Comparison of ENCODE assay signal across 10 mouse cellular contexts in the genomic region with DNA sequence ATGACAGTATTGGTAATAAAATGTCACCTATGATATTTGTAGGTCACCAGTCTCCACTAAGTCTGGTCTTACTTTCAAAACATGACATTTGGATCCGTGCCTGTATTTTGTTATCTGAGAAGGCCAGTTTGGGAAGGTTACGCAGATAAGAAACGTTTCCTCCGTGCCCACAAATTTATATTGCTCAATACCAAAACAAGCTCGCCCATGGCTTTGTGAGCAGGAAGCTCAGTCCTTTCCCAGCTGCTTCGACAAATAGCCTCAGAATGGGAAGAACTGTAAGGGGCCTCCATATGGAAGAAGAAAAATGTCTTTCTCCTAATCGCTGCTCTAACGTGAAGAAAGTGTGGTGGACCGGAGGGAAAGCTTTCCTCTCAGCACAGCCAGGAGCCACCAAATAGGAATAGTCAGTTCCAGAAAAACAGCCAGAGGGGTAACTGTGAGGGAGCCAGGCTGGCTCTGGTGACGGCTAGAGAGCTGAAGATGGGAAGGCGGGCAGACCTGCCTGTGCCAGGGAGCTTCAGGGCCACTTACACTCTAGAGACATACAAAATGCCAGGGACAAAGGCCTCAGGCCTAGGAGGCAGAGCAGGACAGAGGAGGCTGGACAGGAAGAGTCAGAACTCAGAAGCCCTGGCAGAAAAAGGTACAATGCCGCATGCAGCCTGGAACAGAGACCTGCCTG. TPM values are rescaled to one million over a fixed set of nuclear protein-coding genes. Genes with fewer than 3 reads are reported as not detected.
DNase-seq lines count a peak whose midpoint lies in the region; ATAC-seq and TF ChIP-seq lines count a peak whose summit lies in the region.
"Had no signal": no experiment of that assay in that cellular context is flagged by ENCODE, and none has a peak within 500 bp of the region (broad histone marks: within the 10 kb centered on the region; RNA-seq: fewer than 3 reads in every experiment).

No protein-coding gene starts in this region.

- TF ChIP-seq CTCF in gastrocnemius, adult 2 months (IDR thresholded peaks at IDR 0.05), result no peak

- ATAC-seq in midbrain, embryonic 13.5 days, result no peak
- ATAC-seq in midbrain, embryonic 16.5 days, result no peak
- ATAC-seq in hematopoietic stem cell, adult 5-6 weeks (replicated peaks in 1 of 2; ENCODE audit: insufficient read depth in 1 of 2, low FRiP score in 2 of 2, low TSS enrichment in 1 of 2, low read depth in 1 of 2, poor library complexity in 2 of 2, severe bottlenecking in 2 of 2), result peak; percentile 40 to 70; a peak in 3 of 4 replicates

- peak overlapping the region; percentile 40; the same call in 1 of the 2 replicates for H3K27ac ChIP-seq in gastrocnemius, adult 2 months
- 0 out of 2 replicates have a peak overlapping the region, but pooled peaks have one; percentile 44 for H3K27ac ChIP-seq in midbrain, embryonic 13.5 days
- no peak overlapping the region for H3K27ac ChIP-seq in midbrain, embryonic 16.5 days (ENCODE audit: low read length)
- H3K27ac ChIP-seq: hindbrain, embryonic 13.5 days; stomach, embryonic 15.5 days had no signal

- H3K27me3 ChIP-seq in midbrain, embryonic 13.5 days, result 0 out of 2 replicates have a peak, but pooled peaks cover 4% of the 10 kb centered on the region
- H3K27me3 ChIP-seq in midbrain, embryonic 16.5 days (ENCODE audit: control insufficient read depth, insufficient read depth, low read depth, low read length), result no peaks in the 10 kb centered on the region
- H3K27me3 ChIP-seq: stomach, embryonic 15.5 days had no signal

- H3K4me2 ChIP-seq in midbrain, embryonic 13.5 days (replicated peaks), result no peak overlapping the region
- H3K4me2 ChIP-seq in midbrain, embryonic 16.5 days (ENCODE audit: low read length), result no peak overlapping the region
- H3K4me2 ChIP-seq: hindbrain, embryonic 13.5 days; stomach, embryonic 15.5 days had no signal

- no peak overlapping the region for H3K9ac ChIP-seq in midbrain, embryonic 13.5 days (replicated peaks)
- H3K9ac ChIP-seq in midbrain, embryonic 16.5 days (ENCODE audit: low read depth, low read length), result no peak overlapping the region
- H3K9ac ChIP-seq: hindbrain, embryonic 13.5 days; stomach, embryonic 15.5 days had no signal

- no peaks in the 10 kb centered on the region for H3K36me3 ChIP-seq in midbrain, embryonic 13.5 days
- H3K36me3 ChIP-seq in midbrain, embryonic 16.5 days (ENCODE audit: control insufficient read depth, insufficient read depth, low read length), result no peaks in the 10 kb centered on the region
- H3K36me3 ChIP-seq: stomach, embryonic 15.5 days had no signal

- H3K9me3 ChIP-seq in midbrain, embryonic 13.5 days, result no peaks in the 10 kb centered on the region
- H3K9me3 ChIP-seq in midbrain, embryonic 16.5 days (replicated peaks; ENCODE audit: control insufficient read depth, low read length, poor library complexity, severe bottlenecking), result no peaks in the 10 kb centered on the region
- H3K9me3 ChIP-seq: hindbrain, embryonic 13.5 days; stomach, embryonic 15.5 days had no signal

- no peak overlapping the region for H3K4me3 ChIP-seq in gastrocnemius, adult 2 months
- no peak overlapping the region for H3K4me3 ChIP-seq in midbrain, embryonic 13.5 days (replicated peaks)
- no peak overlapping the region for H3K4me3 ChIP-seq in midbrain, embryonic 16.5 days (ENCODE audit: low read depth, low read length)
- H3K4me3 ChIP-seq: hindbrain, embryonic 13.5 days; stomach, embryonic 15.5 days had no signal

- WGBS in midbrain, embryonic 13.5 days, result 85% methylated on average over 12 of the region's 12 CpGs
- 79% methylated on average over 12 of the region's 12 CpGs for WGBS in midbrain, embryonic 16.5 days

- DNase-seq in gastrocnemius, adult 2 months, result no peak
- no peak for DNase-seq in gastrocnemius, postnatal 36 days
- peak; percentile 66 to 74 for DNase-seq in spleen, postnatal 10 days (ENCODE audit: low spot score in 2 of 2)
- no peak for DNase-seq in urinary bladder, postnatal 14 days (ENCODE audit: low spot score)
- no peak for DNase-seq in embryo, embryonic 11 days

- peaks cover 6% of the 10 kb centered on the region; the same call in 1 of the 2 replicates for H3K4me1 ChIP-seq in midbrain, embryonic 13.5 days (replicated peaks)
- H3K4me1 ChIP-seq in midbrain, embryonic 16.5 days (ENCODE audit: control insufficient read depth, insufficient read depth, low read length), result no peaks in the 10 kb centered on the region

- intact Hi-C loops in gastrocnemius, adult 2 months (cut with DNase I), result no loop called here
- intact Hi-C loops in gastrocnemius, postnatal 36 days (cut with DNase I), result no loop called here

RNA-seq across cellular contexts. Expression of a gene that starts 24.4 kb away (rescaled TPM):
- under 1 TPM; 0.14 to 0.15 TPM for total RNA-seq in gastrocnemius, adult 2 months (2021)
- total RNA-seq in gastrocnemius, postnatal 36 days (2021), result under 1 TPM; 0.23 to 0.44 TPM
- 3.0 and 3.5 TPM in 2 replicates for polyA plus RNA-seq in midbrain, embryonic 13.5 days (2015; fragmentation: Nextera tagmentation; extraction: Ambion mirVana)
- 3.5 and 4.9 TPM in 2 replicates for polyA plus RNA-seq in midbrain, embryonic 16.5 days (2015; fragmentation: Nextera tagmentation; extraction: Ambion mirVana)
- 3.1 and 4.1 TPM in 2 replicates for total RNA-seq in hematopoietic stem cell, adult 5-6 weeks (2017)

Comparison
In these comparisons a context has a peak if more than half of its experiments do, and no peak if none do; other contexts are left out.
1. DNase-seq: peak in spleen, postnatal 10 days (2 of 2); none in gastrocnemius, adult 2 months (single experiment), gastrocnemius, postnatal 36 days (0 of 2), urinary bladder, postnatal 14 days (single experiment) and embryo, embryonic 11 days (single experiment).
2. ATAC-seq: peak in hematopoietic stem cell, adult 5-6 weeks (2 of 2); none in midbrain, embryonic 13.5 days (single experiment) and midbrain, embryonic 16.5 days (single experiment).